Mouse (Mus musculus) heart, embryonic 12.5 days (tissue): ENCODE measurements around the gene Zfp13. TPM values are rescaled to one million over a fixed set of nuclear protein-coding genes. Genes with fewer than 3 reads are reported as not detected.

Experiments
- ATAC-seq: fragments of 200-750 bp; cut with Nextera tagmentation; 2 replicates; pipeline ENCODE4 v1.8.0; 2017; ENCODE audit warnings: moderate TSS enrichment, moderate library complexity; ENCODE audit not compliant: insufficient number of reproducible peaks, low FRiP score
- H3K27ac ChIP-seq: fragments of 300-500 bp; sonication (generic); 2 replicates; pipeline ENCODE4 v1.5.1; 2016; ENCODE audit warnings: mild to moderate bottlenecking, moderate library complexity; ENCODE audit not compliant: poor library complexity, severe bottlenecking
- H3K27me3 ChIP-seq: fragments of 300-500 bp; sonication (generic); replicated peaks from 2 replicates; pipeline ENCODE4 v1.6.1; 2016; ENCODE audit warnings: mild to moderate bottlenecking, moderate library complexity
- H3K36me3 ChIP-seq: fragments of 300-500 bp; sonication (generic); 2 replicates; pipeline ENCODE4 v1.6.1; 2016; ENCODE audit warnings: mild to moderate bottlenecking, moderate library complexity
- H3K4me1 ChIP-seq: fragments of 300-500 bp; sonication (generic); replicated peaks from 2 replicates; pipeline ENCODE4 v1.6.1; 2016; ENCODE audit warnings: mild to moderate bottlenecking
- H3K4me2 ChIP-seq: fragments of 300-500 bp; sonication (generic); 2 replicates; pipeline ENCODE4 v1.6.1; 2016; ENCODE audit warnings: mild to moderate bottlenecking, moderate library complexity
- H3K4me3 ChIP-seq: fragments of 300-500 bp; sonication (generic); 2 replicates; pipeline ENCODE4 v1.5.1; 2016; ENCODE audit warnings: mild to moderate bottlenecking
- H3K9ac ChIP-seq: fragments of 300-500 bp; sonication (generic); 2 replicates; pipeline ENCODE4 v1.6.1; 2016; ENCODE audit warnings: mild to moderate bottlenecking, moderate library complexity
- H3K9me3 ChIP-seq: fragments of 300-500 bp; sonication (generic); replicated peaks from 2 replicates; pipeline ENCODE4 v1.6.1; 2016; ENCODE audit warnings: mild to moderate bottlenecking, moderate library complexity
- WGBS: fragments of 180-500 bp; shearing (Covaris S2); methylation state at CpG from one replicate; pipeline ENCODE4 v1.1.7; 2016; 5-methylcytosine and 5-hydroxymethylcytosine counted together
- polyA plus RNA-seq: library from polyadenylated mRNA; unstranded; fragments of >200 nt; fragmentation: Nextera tagmentation; extraction: Ambion mirVana; gene quantifications from 2 replicates; pipeline ENCODE4 v1.2.1, GENCODE M21; 2016

Gene Zfp13
- polyA plus RNA-seq, result 9.1 and 10.7 TPM in 2 replicates

DNA sequence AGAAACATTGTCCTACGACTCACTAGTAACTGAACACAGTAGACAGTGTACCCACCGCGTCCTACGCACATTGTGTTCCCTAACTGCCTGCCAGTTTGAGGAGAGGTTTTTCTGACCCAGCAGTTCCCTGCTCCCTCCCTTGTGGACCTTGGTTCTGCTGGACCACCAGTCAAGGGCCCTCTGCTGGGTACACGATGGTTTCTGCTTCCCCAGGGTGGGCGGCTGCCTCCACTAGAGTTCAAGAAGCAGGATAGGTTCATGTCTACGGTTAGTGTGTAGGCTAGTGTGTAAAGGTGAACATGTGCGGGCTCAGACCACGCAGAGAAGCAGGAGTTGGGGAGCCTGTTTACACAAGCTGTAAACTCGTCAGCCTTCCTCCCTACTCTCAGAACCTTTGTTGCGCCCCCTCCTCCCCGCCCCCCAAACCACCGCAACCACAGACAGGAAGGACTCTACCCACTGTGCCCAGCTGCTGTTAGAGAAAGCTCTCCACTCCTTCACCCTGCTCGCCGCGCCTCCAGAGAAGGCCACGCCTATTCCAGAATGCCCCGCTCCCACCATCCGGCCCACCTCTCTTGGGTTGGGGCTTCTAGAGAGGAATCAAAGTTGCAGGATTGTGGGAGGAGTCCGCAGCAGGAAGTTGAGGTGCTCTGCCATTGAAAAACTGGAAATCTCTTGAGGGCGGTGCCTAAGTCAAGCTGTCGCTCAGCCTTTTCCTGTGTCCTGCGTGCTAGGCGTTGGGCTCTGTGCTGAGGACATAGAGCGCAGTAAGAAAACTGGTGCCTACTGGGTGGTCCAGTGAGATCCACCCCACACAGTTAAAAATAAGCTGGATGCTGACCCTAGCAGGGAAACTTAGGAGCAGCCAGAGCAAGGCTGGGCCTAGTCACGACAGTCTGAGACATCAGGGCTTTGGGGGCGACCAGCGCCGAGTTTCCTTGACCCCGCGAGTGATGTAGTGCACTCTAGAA lies at the start of gene Zfp13:
Zfp13 (minus strand) TSS at position 906 of the 971 bp plus-strand sequence.
- no peaks in the 10 kb centered on the region for H3K36me3 ChIP-seq
- H3K4me2 ChIP-seq, result peak within 1 kb of the TSS; percentile 85
- H3K9ac ChIP-seq, result peak within 1 kb of the TSS; percentile 77
- H3K27me3 ChIP-seq, result no peaks in the 10 kb centered on the region
- peak within 1 kb of the TSS; percentile 89 for H3K27ac ChIP-seq
- peaks cover 9% of the 10 kb centered on the region; the same call in 1 of the 2 replicates for H3K4me1 ChIP-seq
- peak; percentile 93 for ATAC-seq
- H3K9me3 ChIP-seq, result no peaks in the 10 kb centered on the region
- WGBS, result 6% methylated on average over 31 of the region's 31 CpGs
- H3K4me3 ChIP-seq, result peak within 1 kb of the TSS; percentile 58

- peaks cover 13% of the 10 kb centered on the region for H3K9me3 ChIP-seq
- 19% methylated on average over 10 of the region's 10 CpGs for WGBS
- H3K4me2 ChIP-seq, result no peak overlapping the region
- H3K9ac ChIP-seq, result no peak overlapping the region
- peaks cover 20% of the 10 kb centered on the region for H3K27me3 ChIP-seq
- no peak overlapping the region for H3K4me3 ChIP-seq
- H3K27ac ChIP-seq, result no peak overlapping the region
- ATAC-seq, result no peak
- no peaks in the 10 kb centered on the region for H3K36me3 ChIP-seq
- H3K4me1 ChIP-seq, result 0 out of 2 replicates have a peak, but pooled peaks cover 8% of the 10 kb centered on the region
Observed at GRCm38 (mm10) chr17:23645894-23646293, 46.6 kb upstream of the Zfp13 start.

DNA sequence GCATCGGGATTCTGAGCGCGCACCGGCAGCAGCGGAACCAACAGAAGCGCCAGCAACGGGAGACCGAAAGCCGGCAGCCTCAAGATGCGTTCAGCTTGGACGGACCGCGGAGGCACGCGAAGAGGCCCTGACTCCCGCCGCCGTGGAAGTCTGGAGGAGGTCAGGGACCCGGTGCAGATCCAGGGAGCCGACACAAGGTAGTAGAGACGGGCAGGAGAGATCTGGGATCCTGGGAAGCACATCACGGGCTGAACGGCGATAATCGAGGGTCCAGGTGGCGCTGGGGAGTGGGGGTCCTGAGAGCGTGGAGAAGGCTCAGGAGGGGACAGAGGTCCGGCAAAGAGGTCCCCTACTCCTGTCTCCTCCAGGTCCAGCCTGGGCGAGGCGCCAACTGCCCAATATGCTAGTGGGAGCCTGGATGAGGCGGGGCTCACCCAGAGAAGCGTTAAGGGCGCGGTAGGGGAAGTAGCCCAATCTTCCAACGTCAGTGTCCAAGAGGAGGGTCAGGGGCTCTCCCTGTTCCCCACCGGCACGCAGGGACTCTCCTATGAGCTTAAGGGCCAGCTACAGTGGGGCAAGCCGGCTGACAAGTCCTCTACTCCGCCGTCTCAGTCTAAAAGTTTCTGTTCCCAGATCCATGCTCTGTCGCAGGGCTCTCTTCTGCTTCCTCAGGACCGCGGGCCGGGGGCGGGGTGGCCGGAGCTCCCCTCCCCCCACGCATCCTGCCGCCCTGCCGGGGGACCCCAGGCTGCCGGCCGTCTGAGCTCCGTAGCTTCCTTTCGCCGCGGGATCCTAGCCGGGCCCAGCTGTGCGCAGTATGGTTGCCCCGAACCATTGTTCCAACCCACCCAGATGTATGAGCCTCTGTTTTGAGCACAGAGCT lies 45.6 kb upstream of the Zfp13 start, which contains the start of gene Mmp25:
Mmp25 (minus strand) TSS at position 665 of the 883 bp plus-strand sequence.
- ATAC-seq, result peak; percentile 47
- under 1% methylated on average over 58 of the region's 58 CpGs for WGBS
- H3K4me1 ChIP-seq, result 0 out of 2 replicates have a peak, but pooled peaks cover 8% of the 10 kb centered on the region
- peak within 1 kb of the TSS; percentile 92 for H3K4me2 ChIP-seq
- peaks cover 20% of the 10 kb centered on the region for H3K27me3 ChIP-seq
- H3K36me3 ChIP-seq, result no peaks in the 10 kb centered on the region
- H3K9ac ChIP-seq, result peak within 1 kb of the TSS; percentile 61
- H3K9me3 ChIP-seq, result peaks cover 13% of the 10 kb centered on the region
- H3K4me3 ChIP-seq, result peak within 1 kb of the TSS; percentile 54
- no peak within 1 kb of the TSS for H3K27ac ChIP-seq

DNA sequence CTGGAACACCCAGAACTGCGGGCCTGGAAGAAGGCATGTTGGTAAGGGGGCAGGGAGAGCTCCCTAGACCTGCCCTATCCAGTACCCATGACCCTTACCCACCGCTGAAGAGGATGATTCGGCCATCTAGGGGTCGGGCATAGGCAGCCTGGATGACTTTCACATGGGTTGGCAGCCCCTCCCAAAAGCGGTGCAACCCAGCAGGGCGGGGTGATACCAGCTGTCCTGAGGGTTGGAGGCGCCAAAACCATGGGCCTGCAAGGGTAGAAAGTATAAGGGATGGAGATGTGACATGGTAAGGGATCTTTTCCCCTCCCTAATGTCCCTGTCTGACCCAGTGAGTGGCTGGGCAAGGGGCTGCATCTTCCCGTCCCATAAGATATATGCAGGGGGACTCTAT lies 32.0 kb upstream of the Zfp13 start:
- no peak overlapping the region for H3K4me2 ChIP-seq
- peaks cover 5% of the 10 kb centered on the region; the same call in 1 of the 2 replicates for H3K4me1 ChIP-seq
- H3K36me3 ChIP-seq, result no peaks in the 10 kb centered on the region
- H3K4me3 ChIP-seq, result no peak overlapping the region
- H3K9ac ChIP-seq, result no peak overlapping the region
- no peak overlapping the region for H3K27ac ChIP-seq
- peaks cover 37% of the 10 kb centered on the region for H3K27me3 ChIP-seq
- WGBS, result 62% methylated on average over 8 of the region's 8 CpGs
- ATAC-seq, result no peak
- no peaks in the 10 kb centered on the region for H3K9me3 ChIP-seq

- Histone ChIP-seq H3K27me3 (peaks cover 29% of the 10 kb centered on the region), H3K9ac (peak overlapping the region; percentile 17; the same call in 1 of the 2 replicates), H3K36me3 (no peaks in the 10 kb centered on the region), H3K4me1 (peaks cover 5% of the 10 kb centered on the region; the same call in 1 of the 2 replicates), H3K27ac (no peak overlapping the region), H3K4me2 (peak overlapping the region; percentile 54), H3K9me3 (no peaks in the 10 kb centered on the region), H3K4me3 (peak overlapping the region; percentile 8)
- 15% methylated on average over 22 of the region's 22 CpGs for WGBS
- peak; percentile 69 for ATAC-seq
Observed at GRCm38 (mm10) chr17:23630195-23631020, 31.1 kb upstream of the Zfp13 start.

GRCm38 (mm10) chr17:23627813-23628212 lies 28.5 kb upstream of the Zfp13 start:
- Histone ChIP-seq H3K4me2 (no peak overlapping the region), H3K4me3 (no peak overlapping the region), H3K9ac (no peak overlapping the region), H3K4me1 (peaks cover 5% of the 10 kb centered on the region; the same call in 1 of the 2 replicates), H3K27ac (no peak overlapping the region), H3K36me3 (no peaks in the 10 kb centered on the region), H3K27me3 (peaks cover 29% of the 10 kb centered on the region), H3K9me3 (no peaks in the 10 kb centered on the region)
- 29% methylated on average over 7 of the region's 7 CpGs for WGBS
- no peak for ATAC-seq

DNA sequence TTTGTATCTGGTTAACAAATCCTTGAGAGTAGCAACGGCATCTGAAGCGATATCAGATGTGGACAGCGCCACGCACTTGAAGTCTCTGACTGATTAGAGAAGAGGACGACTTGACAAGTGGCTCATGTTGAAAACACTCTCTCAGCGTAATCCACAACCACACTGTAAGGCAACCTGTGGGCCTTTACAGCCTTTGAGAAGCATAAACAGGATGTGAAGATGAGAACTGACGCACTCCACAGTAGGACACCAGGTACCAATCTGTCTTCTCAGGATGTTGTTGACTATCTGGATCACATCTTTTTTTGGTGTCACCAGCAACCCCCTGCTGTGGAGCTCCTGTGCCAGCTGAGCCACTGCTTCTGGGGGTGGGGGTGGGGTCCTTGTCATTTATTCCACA lies 21.1 kb upstream of the Zfp13 start:
- Histone ChIP-seq H3K27ac (no peak overlapping the region), H3K36me3 (no peaks in the 10 kb centered on the region), H3K9me3 (no peaks in the 10 kb centered on the region), H3K27me3 (peaks cover 52% of the 10 kb centered on the region), H3K4me1 (no peaks in the 10 kb centered on the region), H3K4me2 (no peak overlapping the region), H3K4me3 (no peak overlapping the region), H3K9ac (no peak overlapping the region)
- 41% methylated on average over 7 of the region's 7 CpGs for WGBS
- no peak for ATAC-seq

- H3K27me3 ChIP-seq, result peaks cover 45% of the 10 kb centered on the region
- H3K27ac ChIP-seq, result no peak overlapping the region
- no peak overlapping the region for H3K4me2 ChIP-seq
- H3K4me3 ChIP-seq, result no peak overlapping the region
- WGBS, result 49% methylated on average over 9 of the region's 9 CpGs
- H3K9me3 ChIP-seq, result no peaks in the 10 kb centered on the region
- ATAC-seq, result no peak
- H3K36me3 ChIP-seq, result no peaks in the 10 kb centered on the region
- H3K9ac ChIP-seq, result no peak overlapping the region
- no peaks in the 10 kb centered on the region for H3K4me1 ChIP-seq
Observed at GRCm38 (mm10) chr17:23617087-23617486, 17.8 kb upstream of the Zfp13 start.

DNA sequence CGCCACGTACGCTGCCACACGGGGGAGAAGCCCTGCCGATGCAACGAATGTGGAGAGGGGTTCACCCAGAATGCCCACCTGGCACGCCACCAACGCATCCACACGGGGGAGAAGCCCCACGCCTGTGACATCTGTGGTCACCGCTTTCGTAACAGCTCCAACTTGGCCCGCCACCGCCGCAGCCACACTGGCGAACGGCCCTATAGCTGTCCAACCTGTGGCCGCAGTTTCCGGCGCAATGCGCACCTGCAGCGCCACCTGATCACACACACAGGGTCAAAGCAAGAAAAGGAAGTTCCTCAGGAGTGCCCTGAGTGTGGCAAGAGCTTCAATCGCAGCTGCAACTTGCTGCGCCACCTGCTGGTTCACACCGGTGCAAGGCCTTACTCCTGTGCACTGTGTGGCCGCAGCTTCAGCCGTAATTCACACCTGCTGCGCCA lies 11.1 kb upstream of the Zfp13 start:
- Histone ChIP-seq H3K4me2 (no peak overlapping the region), H3K9me3 (no peaks in the 10 kb centered on the region), H3K27ac (no peak overlapping the region), H3K27me3 (no peaks in the 10 kb centered on the region), H3K36me3 (no peaks in the 10 kb centered on the region), H3K4me3 (no peak overlapping the region), H3K9ac (no peak overlapping the region), H3K4me1 (no peaks in the 10 kb centered on the region)
- peak; percentile 39; the same call in 1 of the 2 replicates for ATAC-seq
- 82% methylated on average over 28 of the region's 28 CpGs for WGBS

DNA sequence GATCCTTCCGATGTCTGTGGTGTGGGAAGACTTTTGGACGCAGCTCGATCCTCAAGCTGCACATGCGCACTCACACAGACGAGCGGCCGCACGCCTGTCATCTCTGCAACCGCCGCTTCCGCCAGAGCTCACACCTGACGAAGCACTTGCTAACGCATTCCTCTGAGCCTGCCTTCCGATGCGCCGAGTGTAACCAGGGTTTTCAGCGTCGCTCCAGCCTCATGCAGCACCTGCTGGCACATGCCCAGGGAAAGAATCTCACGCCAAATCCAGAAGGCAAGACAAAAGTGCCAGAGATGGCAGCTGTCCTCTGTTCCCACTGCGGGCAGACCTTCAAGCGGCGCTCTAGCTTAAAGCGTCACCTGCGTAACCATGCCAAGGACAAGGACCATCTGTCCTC lies 10.3 kb upstream of the Zfp13 start:
- Histone ChIP-seq H3K4me2 (no peak overlapping the region), H3K27me3 (no peaks in the 10 kb centered on the region), H3K9ac (no peak overlapping the region), H3K27ac (no peak overlapping the region), H3K36me3 (no peaks in the 10 kb centered on the region), H3K4me1 (no peaks in the 10 kb centered on the region), H3K4me3 (no peak overlapping the region), H3K9me3 (no peaks in the 10 kb centered on the region)
- ATAC-seq, result no peak
- 90% methylated on average over 24 of the region's 24 CpGs for WGBS
